Mouse (Mus musculus) myocyte (in vitro differentiated cells): ENCODE results near the gene Kcnk7. TPM values are rescaled to one million over a fixed set of nuclear protein-coding genes. Genes with fewer than 3 reads are reported as not detected.

ENCODE experiments used
- H3K27me3 ChIP-seq: one replicate; pipeline ENCODE4 v1.6.1; 2011; ENCODE audit not compliant: control insufficient read depth, insufficient read depth, insufficient read length
- H3K36me3 ChIP-seq: one replicate; pipeline ENCODE4 v1.6.1; 2011; ENCODE audit not compliant: control insufficient read depth, insufficient read depth
- H3K4me2 ChIP-seq: one replicate; pipeline ENCODE4 v1.6.1; 2011; ENCODE audit warnings: low read depth, control low read depth
- H3K4me3 ChIP-seq: one replicate; pipeline ENCODE4 v1.5.1; 2011; ENCODE audit warnings: mild to moderate bottlenecking, control low read depth, moderate library complexity
- H3K79me2 ChIP-seq: one replicate; pipeline ENCODE4 v1.6.1; 2011; ENCODE audit not compliant: control insufficient read depth, insufficient read depth
- H3ac ChIP-seq: one replicate; pipeline ENCODE4 v1.6.1; 2011; ENCODE audit not compliant: control insufficient read depth, insufficient read length
- CEBPB ChIP-seq: IDR thresholded peaks from 2 replicates; pipeline ENCODE4 v1.6.1; 2011; ENCODE audit warnings: mild to moderate bottlenecking, moderate library complexity; ENCODE audit not compliant: poor library complexity, insufficient read depth, severe bottlenecking
- E2F4 ChIP-seq: IDR thresholded peaks from one replicate; pipeline ENCODE4 v1.6.1; 2011; ENCODE audit warnings: mild to moderate bottlenecking, control low read depth, moderate library complexity; ENCODE audit not compliant: insufficient read depth
- MAX ChIP-seq: IDR thresholded peaks from one replicate; pipeline ENCODE4 v1.6.1; 2011; ENCODE audit warnings: low read depth, mild to moderate bottlenecking, control low read depth
- MYOD1 ChIP-seq, 3 experiments: IDR thresholded peaks; one replicate each; pipeline ENCODE4 v1.6.1; 2011; ENCODE audit warnings: control low read depth in 2 of 3, low read depth in 2 of 3, mild to moderate bottlenecking in 2 of 3, moderate library complexity in 1 of 3; ENCODE audit not compliant: insufficient read length in 2 of 3, control insufficient read depth in 1 of 3
- MYOG ChIP-seq, 3 experiments: IDR thresholded peaks; one replicate each; pipeline ENCODE4 v1.6.1; 2011; ENCODE audit warnings: control low read depth in 2 of 3, low read depth in 2 of 3, mild to moderate bottlenecking in 2 of 3; ENCODE audit not compliant: insufficient read length in 2 of 3, control insufficient read depth in 1 of 3, insufficient read depth in 1 of 3
- POLR2A ChIP-seq: IDR thresholded peaks from one replicate; pipeline ENCODE4 v1.6.1; 2011; ENCODE audit warnings: low read depth, mild to moderate bottlenecking, control low read depth, moderate library complexity; ENCODE audit not compliant: insufficient read length
- POLR2AphosphoS2 ChIP-seq: IDR thresholded peaks from one replicate; pipeline ENCODE4 v1.6.1; 2011; ENCODE audit warnings: low read depth, control low read depth; ENCODE audit not compliant: insufficient read length
- REST ChIP-seq: IDR thresholded peaks from one replicate; pipeline ENCODE4 v1.6.1; 2011; ENCODE audit warnings: mild to moderate bottlenecking, control low read depth, moderate library complexity; ENCODE audit not compliant: insufficient read depth, insufficient read length
- SRF ChIP-seq: IDR thresholded peaks from one replicate; pipeline ENCODE4 v1.6.1; 2011; ENCODE audit warnings: low read depth; ENCODE audit not compliant: control insufficient read depth, insufficient read length
- TCF12 ChIP-seq: IDR thresholded peaks from one replicate; pipeline ENCODE4 v1.6.1; 2011; ENCODE audit warnings: mild to moderate bottlenecking, control low read depth; ENCODE audit not compliant: poor library complexity, insufficient read depth, severe bottlenecking
- TCF3 ChIP-seq: IDR thresholded peaks from one replicate; pipeline ENCODE4 v1.6.1; 2011; ENCODE audit warnings: low read depth, control low read depth; ENCODE audit not compliant: insufficient read length
- USF1 ChIP-seq: IDR thresholded peaks from one replicate; pipeline ENCODE4 v1.6.1; 2011; ENCODE audit warnings: low read depth, mild to moderate bottlenecking, control low read depth, moderate library complexity
- polyA plus RNA-seq: library from polyadenylated mRNA; unstranded; fragments of >200 nt; fragmentation: generic; extraction: Trizol; gene quantifications from one replicate; pipeline ENCODE4 v1.2.1, GENCODE M21; 2012; ENCODE audit warnings: missing spikeins

Kcnk7 gene
- polyA plus RNA-seq, 1 experiment, result 0.12 TPM

GRCm38 (mm10) chr19:5722848-5723425, 18.8 kb downstream of the Kcnk7 start:
- H3K4me3 ChIP-seq, result no peak overlapping the region
- H3K4me2 ChIP-seq, result peak overlapping the region; percentile 100
- no peak overlapping the region for H3ac ChIP-seq
- peaks cover 51% of the 10 kb centered on the region for H3K36me3 ChIP-seq
- H3K79me2 ChIP-seq, result peaks cover 50% of the 10 kb centered on the region
- no peak for TF ChIP-seq MYOG (IDR thresholded peaks at IDR 0.05; ENCODE audit: control insufficient read depth in 1 of 3, insufficient read depth in 1 of 3, insufficient read length in 2 of 3, low read depth in 2 of 3)
- no peaks in the 10 kb centered on the region for H3K27me3 ChIP-seq

GRCm38 (mm10) chr19:5723934-5724548, 19.9 kb downstream of the Kcnk7 start:
- H3K79me2 ChIP-seq, result peaks cover 61% of the 10 kb centered on the region
- peak overlapping the region; percentile 100 for H3K4me2 ChIP-seq
- H3K36me3 ChIP-seq, result peaks cover 43% of the 10 kb centered on the region
- TF ChIP-seq SRF, result no peak
- TF ChIP-seq POLR2A, result peak; percentile 31
- TF ChIP-seq CEBPB, result no peak
- TF ChIP-seq MYOG (IDR thresholded peaks at IDR 0.05; ENCODE audit: control insufficient read depth in 1 of 3, insufficient read depth in 1 of 3, insufficient read length in 2 of 3, low read depth in 2 of 3), result no peak
- no peak for TF ChIP-seq TCF3
- no peak for TF ChIP-seq REST
- no peak for TF ChIP-seq MAX
- peak in 1 of 3 experiments; percentile 5 for TF ChIP-seq MYOD1 (IDR thresholded peaks at IDR 0.05; ENCODE audit: control insufficient read depth in 1 of 3, insufficient read length in 2 of 3, low read depth in 2 of 3)
- no peak for TF ChIP-seq E2F4
- TF ChIP-seq POLR2AphosphoS2, result peak; percentile 65
- TF ChIP-seq TCF12, result no peak
- no peak for TF ChIP-seq USF1
- no peaks in the 10 kb centered on the region for H3K27me3 ChIP-seq
- peak overlapping the region; percentile 14 for H3ac ChIP-seq
- peak overlapping the region; percentile 93 for H3K4me3 ChIP-seq

- H3K36me3 ChIP-seq, result peaks cover 40% of the 10 kb centered on the region
Measured at GRCm38 (mm10) chr19:5724549-5724941, 20.4 kb downstream of the Kcnk7 start.

GRCm38 (mm10) chr19:5725029-5725707, 21.0 kb downstream of the Kcnk7 start:
- Histone ChIP-seq H3ac (peak overlapping the region; percentile 15), H3K79me2 (peaks cover 63% of the 10 kb centered on the region), H3K4me2 (peak overlapping the region; percentile 100), H3K27me3 (no peaks in the 10 kb centered on the region), H3K36me3 (peaks cover 34% of the 10 kb centered on the region), H3K4me3 (peak overlapping the region; percentile 93)
- TF ChIP-seq CEBPB, result no peak
- peak; percentile 90 to 99 (median 91) for TF ChIP-seq MYOG (IDR thresholded peaks at IDR 0.05; ENCODE audit: control insufficient read depth in 1 of 3, insufficient read depth in 1 of 3, insufficient read length in 2 of 3, low read depth in 2 of 3)
- no peak for TF ChIP-seq REST
- TF ChIP-seq USF1, result peak; percentile 1
- peak; percentile 88 for TF ChIP-seq SRF
- TF ChIP-seq E2F4, result no peak
- no peak for TF ChIP-seq MAX
- TF ChIP-seq POLR2A, result no peak
- peak; percentile 79 for TF ChIP-seq TCF12
- no peak for TF ChIP-seq POLR2AphosphoS2
- peak; percentile 32 to 93 (median 83) for TF ChIP-seq MYOD1 (IDR thresholded peaks at IDR 0.05; ENCODE audit: control insufficient read depth in 1 of 3, insufficient read length in 2 of 3, low read depth in 2 of 3)
- peak; percentile 15 for TF ChIP-seq TCF3

More at GRCm38 (mm10) chr19:5724549-5724941, 20.4 kb downstream of the Kcnk7 start:
- H3K27me3 ChIP-seq, result no peaks in the 10 kb centered on the region
- peak overlapping the region; percentile 93 for H3K4me3 ChIP-seq
- peak overlapping the region; percentile 100 for H3K4me2 ChIP-seq
- peaks cover 63% of the 10 kb centered on the region for H3K79me2 ChIP-seq
- TF ChIP-seq USF1 (no peak), POLR2AphosphoS2 (peak; percentile 83), MYOG (IDR thresholded peaks at IDR 0.05; ENCODE audit: control insufficient read depth in 1 of 3, insufficient read depth in 1 of 3, insufficient read length in 2 of 3, low read depth in 2 of 3) (peak in 1 of 3 experiments; percentile 60), POLR2A (peak; percentile 89), E2F4 (no peak), SRF (peak; percentile 88), TCF3 (no peak), REST (no peak), MYOD1 (IDR thresholded peaks at IDR 0.05; ENCODE audit: control insufficient read depth in 1 of 3, insufficient read length in 2 of 3, low read depth in 2 of 3) (peak in 1 of 3 experiments; percentile 38), MAX (peak; percentile 32)
- H3ac ChIP-seq, result peak overlapping the region; percentile 15
